ENCODE assay signal across 17 mouse cellular contexts in the genomic region with DNA sequence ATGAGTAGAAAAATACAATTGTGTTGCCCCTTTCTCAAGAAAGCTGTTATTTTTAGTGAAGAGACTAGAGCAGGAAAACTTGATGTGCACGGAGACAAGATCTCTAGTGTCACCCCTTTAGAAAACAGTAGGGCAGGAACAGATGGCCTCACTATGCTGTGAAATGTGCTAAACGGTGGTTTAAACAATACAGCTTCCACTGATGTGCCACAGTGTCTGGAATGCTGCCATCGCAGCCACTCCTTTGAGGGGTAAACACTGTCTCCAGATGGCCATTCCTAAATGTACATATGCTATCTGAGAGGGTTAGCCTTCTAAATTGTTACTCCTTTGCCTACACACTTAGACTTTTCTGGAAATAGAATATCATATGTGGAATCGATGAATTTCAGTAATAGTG.
DNase-seq lines count a peak whose midpoint lies in the region; ATAC-seq and TF ChIP-seq lines count a peak whose summit lies in the region.
"Had no signal": no experiment of that assay in that cellular context is flagged by ENCODE, and none has a peak within 500 bp of the region (broad histone marks: within the 10 kb centered on the region; RNA-seq: fewer than 3 reads in every experiment).

No protein-coding gene starts in this region.

- no peak overlapping the region for H3K4me2 ChIP-seq in midbrain, postnatal 0 days (ENCODE audit: low read depth, low read length, poor library complexity, severe bottlenecking)
- no peak overlapping the region for H3K4me2 ChIP-seq in midbrain, embryonic 11.5 days
- no peak overlapping the region for H3K4me2 ChIP-seq in hindbrain, postnatal 0 days (ENCODE audit: low read depth, low read length)
- H3K4me2 ChIP-seq: intestine, embryonic 15.5 days; liver, embryonic 11.5 days; midbrain, embryonic 12.5 days had no signal

- H3K36me3 ChIP-seq in midbrain, postnatal 0 days (ENCODE audit: insufficient read depth, low read length), result no peaks in the 10 kb centered on the region
- no peaks in the 10 kb centered on the region for H3K36me3 ChIP-seq in midbrain, embryonic 11.5 days (ENCODE audit: control insufficient read depth, insufficient read depth, low read length)
- no peaks in the 10 kb centered on the region for H3K36me3 ChIP-seq in hindbrain, postnatal 0 days (ENCODE audit: insufficient read depth, low read length)
- H3K36me3 ChIP-seq: intestine, embryonic 15.5 days; midbrain, embryonic 12.5 days had no signal

- TF ChIP-seq CTCF in midbrain, postnatal 0 days (IDR thresholded peaks at IDR 0.05), result no peak
- no peak for TF ChIP-seq CTCF in hindbrain, postnatal 0 days (IDR thresholded peaks at IDR 0.05; ENCODE audit: low read depth)

- no peak overlapping the region for H3K4me3 ChIP-seq in midbrain, postnatal 0 days (ENCODE audit: low read depth, low read length)
- no peak overlapping the region for H3K4me3 ChIP-seq in midbrain, embryonic 11.5 days (ENCODE audit: low read depth, low read length)
- H3K4me3 ChIP-seq in hindbrain, postnatal 0 days (ENCODE audit: low read length), result no peak overlapping the region
- H3K4me3 ChIP-seq: gastrocnemius, adult 2 months; heart, adult 2 months; intestine, embryonic 15.5 days; midbrain, embryonic 12.5 days had no signal

- WGBS in midbrain, postnatal 0 days, result 64% methylated on average over 4 of the region's 4 CpGs
- WGBS in midbrain, embryonic 11.5 days, result 80% methylated on average over 4 of the region's 4 CpGs
- 54% methylated on average over 4 of the region's 4 CpGs for WGBS in hindbrain, postnatal 0 days

- no peak overlapping the region for H3K27ac ChIP-seq in midbrain, postnatal 0 days (ENCODE audit: low read depth, low read length)
- H3K27ac ChIP-seq in midbrain, embryonic 11.5 days (ENCODE audit: low read depth, low read length), result no peak overlapping the region
- no peak overlapping the region for H3K27ac ChIP-seq in hindbrain, postnatal 0 days
- H3K27ac ChIP-seq: gastrocnemius, adult 2 months; heart, adult 2 months; intestine, embryonic 15.5 days; kidney, postnatal 0 days; midbrain, embryonic 12.5 days had no signal

- no peaks in the 10 kb centered on the region for H3K9me3 ChIP-seq in midbrain, postnatal 0 days (ENCODE audit: low read length)
- no peaks in the 10 kb centered on the region for H3K9me3 ChIP-seq in midbrain, embryonic 11.5 days (ENCODE audit: control insufficient read depth, low read length)
- no peaks in the 10 kb centered on the region for H3K9me3 ChIP-seq in hindbrain, postnatal 0 days (ENCODE audit: low read length)
- H3K9me3 ChIP-seq: intestine, embryonic 15.5 days; midbrain, embryonic 12.5 days had no signal

- peak; percentile 1 to 41 for DNase-seq in frontal cortex, adult 2 months (ENCODE audit: extremely low spot score in 1 of 2, low spot score in 1 of 2)
- DNase-seq in frontal cortex, postnatal 10 days (ENCODE audit: low spot score in 2 of 2), result no peak
- peak; percentile 57 for DNase-seq in midbrain, postnatal 0 days (ENCODE audit: low spot score)
- DNase-seq in midbrain, embryonic 11.5 days (ENCODE audit: low spot score, missing footprints), result no peak
- peak; percentile 62 for DNase-seq in hindbrain, postnatal 0 days (ENCODE audit: low spot score)
- DNase-seq in adipocyte (ENCODE audit: low spot score), result no peak
- no peak for DNase-seq in lung, postnatal 10 days
- DNase-seq: adrenal gland, postnatal 36 days; cerebellum, adult 11-12 months; gastrocnemius, adult 2 months; heart, adult 2 months; heart, postnatal 14 days; lung, postnatal 14 days had no signal

- no peaks in the 10 kb centered on the region for H3K27me3 ChIP-seq in midbrain, postnatal 0 days (ENCODE audit: insufficient read depth, low read length)
- H3K27me3 ChIP-seq in midbrain, embryonic 11.5 days (ENCODE audit: control insufficient read depth, insufficient read depth, low read length), result no peaks in the 10 kb centered on the region
- no peaks in the 10 kb centered on the region for H3K27me3 ChIP-seq in hindbrain, postnatal 0 days (ENCODE audit: insufficient read depth, low read length)
- H3K27me3 ChIP-seq: intestine, embryonic 15.5 days; midbrain, embryonic 12.5 days had no signal

- no peak for ATAC-seq in midbrain, postnatal 0 days (ENCODE audit: low FRiP score)
- ATAC-seq in midbrain, embryonic 11.5 days (ENCODE audit: low FRiP score), result no peak
- peak; percentile 38; the same call in 1 of the 2 replicates for ATAC-seq in hindbrain, postnatal 0 days
- ATAC-seq: intestine, embryonic 15.5 days had no signal

- no peaks in the 10 kb centered on the region for H3K4me1 ChIP-seq in midbrain, postnatal 0 days (ENCODE audit: insufficient read depth, low read length)
- no peaks in the 10 kb centered on the region for H3K4me1 ChIP-seq in midbrain, embryonic 11.5 days (ENCODE audit: control insufficient read depth, insufficient read depth, low read length)
- H3K4me1 ChIP-seq in hindbrain, postnatal 0 days (ENCODE audit: insufficient read depth, low read length), result no peaks in the 10 kb centered on the region
- H3K4me1 ChIP-seq: intestine, embryonic 15.5 days; midbrain, embryonic 12.5 days had no signal

- no peak overlapping the region for H3K9ac ChIP-seq in midbrain, postnatal 0 days (replicated peaks; ENCODE audit: low read length, poor library complexity, severe bottlenecking)
- no peak overlapping the region for H3K9ac ChIP-seq in midbrain, embryonic 11.5 days (ENCODE audit: low read length)
- H3K9ac ChIP-seq in hindbrain, postnatal 0 days (replicated peaks; ENCODE audit: low read length), result no peak overlapping the region
- H3K9ac ChIP-seq: intestine, embryonic 15.5 days; midbrain, embryonic 12.5 days had no signal

Comparison
In these comparisons a context has a peak if more than half of its experiments do, and no peak if none do; other contexts are left out.
1. DNase-seq: peak in frontal cortex, adult 2 months (2 of 2), midbrain, postnatal 0 days (single experiment) and hindbrain, postnatal 0 days (single experiment); none in frontal cortex, postnatal 10 days (0 of 2), midbrain, embryonic 11.5 days (single experiment), adipocyte (single experiment) and lung, postnatal 10 days (single experiment).